Mouse (Mus musculus): ENCODE measurements around the gene Csf3r. TPM values are rescaled to one million over a fixed set of nuclear protein-coding genes. Genes with fewer than 3 reads are reported as not detected.

Csf3r gene
- total and polyA plus RNA-seq, 3 experiments, result not detected

DNA sequence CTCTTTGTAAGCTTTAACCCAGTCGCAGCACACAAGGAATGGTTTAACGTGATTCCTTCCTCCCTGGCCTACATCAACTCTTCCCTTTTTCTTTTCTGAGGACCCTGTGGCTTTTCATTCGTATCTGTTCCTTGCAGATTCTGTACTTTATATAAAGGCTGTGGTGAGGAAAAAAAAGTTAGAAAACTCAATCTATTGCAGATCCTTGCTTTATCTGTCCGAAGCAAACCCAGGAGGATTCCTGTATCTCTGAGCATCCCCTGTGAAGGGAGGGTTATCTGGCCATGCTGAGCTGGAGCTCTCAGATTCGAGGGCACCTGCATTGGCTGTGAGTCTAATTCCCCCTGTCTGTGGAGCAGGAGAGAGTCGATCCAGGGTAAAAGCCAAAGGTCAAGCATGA lies 44.5 kb downstream of the Csf3r start:
- no peaks in the 10 kb centered on the region for H3K79me2 ChIP-seq (replicated peaks; ENCODE audit: control insufficient read depth, extremely low read depth, insufficient read depth, poor library complexity, severe bottlenecking)
- in situ Hi-C loops (cut with MboI; ENCODE audit: low pct_ligation_motif_present, low pct_unique_long_range_greater_than_20kb, low sequenced_read_pairs), result no loop called here
- H3K4me1 ChIP-seq (ENCODE audit: control insufficient read depth in 1 of 2, insufficient read depth in 2 of 2), result peaks cover 5 to 10% of the 10 kb centered on the region in 2 experiments; a peak in 3 of 4 replicates
- no peak overlapping the region for H3K4me3 ChIP-seq (replicated peaks in 1 of 3; ENCODE audit: low read depth in 2 of 3, low read length in 2 of 3, poor library complexity in 1 of 3)
- no peak for DNase-seq (ENCODE audit: extremely low read depth)
- dilution Hi-C loops (cut with MboI; ENCODE audit: extremely low pct_ligation_motif_present, extremely low pct_unique_long_range_greater_than_20kb, low sequenced_read_pairs), result no loop called here
- no peak overlapping the region for H3K9ac ChIP-seq (ENCODE audit: insufficient read depth, low read depth)
- no peak overlapping the region for H3K27ac ChIP-seq (ENCODE audit: insufficient read depth, low read depth)
- H3K36me3 ChIP-seq (replicated peaks in 1 of 2; ENCODE audit: control insufficient read depth in 1 of 2, insufficient read depth in 1 of 2, low read length in 1 of 2), result no peaks in the 10 kb centered on the region
- H3K27me3 ChIP-seq (replicated peaks), result no peaks in the 10 kb centered on the region
- no peak for TF ChIP-seq RAD21 (IDR thresholded peaks at IDR 0.05; ENCODE audit: low read depth, low read length)
- TF ChIP-seq SMC3 (IDR thresholded peaks at IDR 0.05; ENCODE audit: low read depth, low read length), result no peak
- no peak for TF ChIP-seq CHD1 (IDR thresholded peaks at IDR 0.05; ENCODE audit: low read depth, low read length)
- TF ChIP-seq POLR2AphosphoS2 (IDR thresholded peaks at IDR 0.05; ENCODE audit: low read depth, low read length), result no peak
- TF ChIP-seq JUN (IDR thresholded peaks at IDR 0.05; ENCODE audit: insufficient read depth, low read depth, low read length), result no peak
- no peak for TF ChIP-seq USF2 (conservative IDR thresholded peaks at IDR 0.05; ENCODE audit: low read depth, low read length)
- no peak for TF ChIP-seq TBP (conservative IDR thresholded peaks at IDR 0.05; ENCODE audit: low read depth, low read length)
- TF ChIP-seq ZKSCAN1 (IDR thresholded peaks at IDR 0.05; ENCODE audit: borderline replicate concordance, low read depth, low read length), result no peak
- no peak for TF ChIP-seq MXI1 (IDR thresholded peaks at IDR 0.05; ENCODE audit: low read depth, low read length)
- no peak for TF ChIP-seq TCF12 (IDR thresholded peaks at IDR 0.05; ENCODE audit: low read depth, low read length)
- TF ChIP-seq NELFE (IDR thresholded peaks at IDR 0.05; ENCODE audit: low read depth, low read length), result no peak
- no peak for TF ChIP-seq USF1 (IDR thresholded peaks at IDR 0.05; ENCODE audit: low read depth, low read length)
- TF ChIP-seq POLR2A (IDR thresholded peaks at IDR 0.05; ENCODE audit: low read depth, low read length), result no peak
- TF ChIP-seq ZNF384 (IDR thresholded peaks at IDR 0.05; ENCODE audit: low read depth, low read length), result no peak
- TF ChIP-seq MAFK (IDR thresholded peaks at IDR 0.05; ENCODE audit: insufficient replicate concordance, low read length), result no peak
- TF ChIP-seq HCFC1 (IDR thresholded peaks at IDR 0.05; ENCODE audit: low read depth, low read length), result no peak
- peaks cover 3% of the 10 kb centered on the region for H3K9me3 ChIP-seq (replicated peaks; ENCODE audit: low read length)
- H3K4me2 ChIP-seq (ENCODE audit: insufficient read depth, low read depth, poor library complexity, severe bottlenecking), result no peak overlapping the region

- no peak overlapping the region for H3K4me2 ChIP-seq (ENCODE audit: insufficient read depth, low read depth, poor library complexity, severe bottlenecking)
- H3K36me3 ChIP-seq (replicated peaks in 1 of 2; ENCODE audit: control insufficient read depth in 1 of 2, insufficient read depth in 1 of 2, low read length in 1 of 2), result no peaks in the 10 kb centered on the region
- H3K4me3 ChIP-seq (replicated peaks in 1 of 3; ENCODE audit: low read depth in 2 of 3, low read length in 2 of 3, poor library complexity in 1 of 3), result no peak overlapping the region
- H3K79me2 ChIP-seq (replicated peaks; ENCODE audit: control insufficient read depth, extremely low read depth, insufficient read depth, poor library complexity, severe bottlenecking), result no peaks in the 10 kb centered on the region
- no peaks in the 10 kb centered on the region for H3K9me3 ChIP-seq (replicated peaks; ENCODE audit: low read length)
- dilution Hi-C loops (cut with MboI; ENCODE audit: extremely low pct_ligation_motif_present, extremely low pct_unique_long_range_greater_than_20kb, low sequenced_read_pairs) (no loop called here), in situ Hi-C loops (cut with MboI; ENCODE audit: low pct_ligation_motif_present, low pct_unique_long_range_greater_than_20kb, low sequenced_read_pairs) (loop anchor here (5.0 kb wide), 1 partner anchor 34 kb away; no protein-coding TSS in a partner anchor)
- peaks cover 0 to 4% of the 10 kb centered on the region in 2 experiments; a peak in 3 of 4 replicates for H3K4me1 ChIP-seq (ENCODE audit: control insufficient read depth in 1 of 2, insufficient read depth in 2 of 2)
- DNase-seq (ENCODE audit: extremely low read depth), result no peak
- TF ChIP-seq SMC3 (IDR thresholded peaks at IDR 0.05; ENCODE audit: low read depth, low read length), result no peak
- no peak for TF ChIP-seq MAFK (IDR thresholded peaks at IDR 0.05; ENCODE audit: insufficient replicate concordance, low read length)
- TF ChIP-seq KAT2A (IDR thresholded peaks at IDR 0.05; ENCODE audit: insufficient replicate concordance, low read length), result no peak
- no peak overlapping the region for H3K27ac ChIP-seq (ENCODE audit: insufficient read depth, low read depth)
- H3K27me3 ChIP-seq (replicated peaks), result no peaks in the 10 kb centered on the region
- H3K9ac ChIP-seq (ENCODE audit: insufficient read depth, low read depth), result no peak overlapping the region
These were observed 53.5 kb downstream of the Csf3r start for GRCm38 (mm10) chr4:126077833-126078232.
